Mouse (Mus musculus): ENCODE data around the gene Rasgrf1.

- TF ChIP-seq USF2 (conservative IDR thresholded peaks at IDR 0.05; ENCODE audit: low read depth, low read length) (no peak), JUND (conservative IDR thresholded peaks at IDR 0.05; ENCODE audit: low read depth, low read length) (no peak), MAX (IDR thresholded peaks at IDR 0.05; ENCODE audit: low read length) (no peak)
Observed at GRCm38 (mm10) chr9:89968836-89969450, 59.2 kb downstream of the Rasgrf1 start.
